Mouse (Mus musculus) heart, adult 18-20 months (tissue): Measurements from ENCODE around the gene Adcy4. TPM values are rescaled to one million over a fixed set of nuclear protein-coding genes. Genes with fewer than 3 reads are reported as not detected.

Experiments
- DNase-seq, 2 experiments: peaks; one replicate each; pipeline ENCODE4 v3.0.0; 2021 to 2022; ENCODE audit warnings: mixed read lengths in 1 of 2
- long read RNA-seq, 2 experiments: library from polyadenylated mRNA; stranded (forward); transcript quantifications; one replicate each; pipeline ENCODE4 v2.0.0; 2021
- total RNA-seq, 2 experiments: library from RNA; stranded (reverse); gene quantifications; 2 replicates each; pipeline ENCODE4 v1.2.3; 2021

The Adcy4 gene
- 10 to 100 TPM; 15.7 to 17.3 TPM for total RNA-seq
- long read RNA-seq, experiment 1, partial matches to known transcripts, result 4 of 15 reads
- long read RNA-seq, experiment 1, other reads (novel, unspliced or antisense), result 4 of 15 reads
- long read RNA-seq, experiment 2, partial matches to known transcripts, result 2 of 9 reads
- long read RNA-seq, experiment 2, other reads (novel, unspliced or antisense), result 2 of 9 reads

GRCm38 (mm10) chr14:55783958-55784235 is at the start of gene Adcy4:
Gene Adcy4, minus strand, starts transcription at chr14:55784095.
- peak; percentile 59 to 68 for DNase-seq

- no peak for DNase-seq
Observed at GRCm38 (mm10) chr14:55833126-55833525, 49.2 kb upstream of the Adcy4 start.

- DNase-seq, result no peak
Observed at GRCm38 (mm10) chr14:55830331-55830730, 46.4 kb upstream of the Adcy4 start.

GRCm38 (mm10) chr14:55829854-55830253 is 46.0 kb upstream of the Adcy4 start:
- no peak for DNase-seq

- DNase-seq, result peak; percentile 64 to 68
Observed at GRCm38 (mm10) chr14:55828716-55829263, 44.9 kb upstream of the Adcy4 start.

GRCm38 (mm10) chr14:55826551-55827340 is 42.9 kb upstream of the Adcy4 start:
- DNase-seq, result peak in 1 of 2 experiments; percentile 52

GRCm38 (mm10) chr14:55826142-55826541 is 42.2 kb upstream of the Adcy4 start:
- DNase-seq, result no peak

- peak; percentile 46 to 57 for DNase-seq
Observed at GRCm38 (mm10) chr14:55825216-55826051, 41.5 kb upstream of the Adcy4 start.

GRCm38 (mm10) chr14:55824481-55825215 is 40.8 kb upstream of the Adcy4 start:
- peak; percentile 63 to 68 for DNase-seq

GRCm38 (mm10) chr14:55824001-55824480 is 40.1 kb upstream of the Adcy4 start:
- peak; percentile 43 to 67 for DNase-seq

- peak; percentile 87 to 91 for DNase-seq
Observed at GRCm38 (mm10) chr14:55822991-55823762, 39.3 kb upstream of the Adcy4 start, which contains the start of gene Nfatc4. Gene Nfatc4, plus strand, starts transcription at chr14:55823144.

GRCm38 (mm10) chr14:55822435-55822990 is 38.6 kb upstream of the Adcy4 start:
- peak; percentile 87 for DNase-seq

GRCm38 (mm10) chr14:55820576-55820975 is 36.7 kb upstream of the Adcy4 start:
- peak in 1 of 2 experiments; percentile 1 for DNase-seq

- DNase-seq, result peak in 1 of 2 experiments; percentile 1
Observed at GRCm38 (mm10) chr14:55819845-55820405, 36.0 kb upstream of the Adcy4 start.

GRCm38 (mm10) chr14:55815310-55815751 is 31.4 kb upstream of the Adcy4 start:
- DNase-seq, result peak; percentile 72 to 78

GRCm38 (mm10) chr14:55814885-55815284 is 31.0 kb upstream of the Adcy4 start:
- peak; percentile 66 to 71 for DNase-seq

GRCm38 (mm10) chr14:55795380-55796163 is 11.7 kb upstream of the Adcy4 start:
- DNase-seq, result peak; percentile 50 to 74

- DNase-seq, result peak; percentile 32 to 42
Observed at GRCm38 (mm10) chr14:55793946-55794345, 10.1 kb upstream of the Adcy4 start.

GRCm38 (mm10) chr14:55793461-55793860 is 9.6 kb upstream of the Adcy4 start:
- no peak for DNase-seq
